ENCODE assay signal across 12 mouse cellular contexts in the genomic region with DNA sequence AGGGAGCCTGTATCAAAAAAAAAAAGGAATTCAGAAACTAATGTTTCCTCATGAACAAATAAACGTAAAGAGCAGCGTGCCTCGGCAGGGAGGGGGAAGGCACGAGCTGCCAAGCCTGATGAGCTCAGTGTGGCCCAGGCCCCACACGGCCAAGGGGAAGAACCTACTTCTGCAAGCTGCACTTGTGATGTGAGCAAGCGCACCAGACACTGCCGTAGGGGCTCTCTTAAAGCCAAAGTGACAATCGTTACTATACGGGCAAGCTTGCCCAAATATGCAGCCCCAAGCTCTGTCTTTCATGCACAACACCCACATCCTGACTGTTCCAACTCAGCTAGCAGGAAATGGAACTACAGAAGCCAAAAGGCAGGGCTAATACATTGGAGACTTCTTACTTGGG. TPM values are rescaled to one million over a fixed set of nuclear protein-coding genes. Genes with fewer than 3 reads are reported as not detected.
DNase-seq lines count a peak whose midpoint lies in the region; ATAC-seq and TF ChIP-seq lines count a peak whose summit lies in the region.
"Had no signal": no experiment of that assay in that cellular context is flagged by ENCODE, and none has a peak within 500 bp of the region (broad histone marks: within the 10 kb centered on the region; RNA-seq: fewer than 3 reads in every experiment).

No protein-coding gene starts in this region.

- H3K9me3 ChIP-seq in heart, embryonic 11.5 days (replicated peaks; ENCODE audit: control insufficient read depth, low read length): no peaks in the 10 kb centered on the region
- no peaks in the 10 kb centered on the region for H3K9me3 ChIP-seq in midbrain, postnatal 0 days (ENCODE audit: low read length)
- no peaks in the 10 kb centered on the region for H3K9me3 ChIP-seq in midbrain, embryonic 13.5 days
- H3K9me3 ChIP-seq: embryonic facial prominence, embryonic 13.5 days; G1E had no signal

- H3K9ac ChIP-seq in heart, embryonic 11.5 days (ENCODE audit: low read depth, low read length): no peak overlapping the region; the same call in 1 of the 2 replicates
- H3K9ac ChIP-seq in midbrain, postnatal 0 days (replicated peaks; ENCODE audit: low read length, poor library complexity, severe bottlenecking): no peak overlapping the region
- no peak overlapping the region for H3K9ac ChIP-seq in midbrain, embryonic 13.5 days (replicated peaks)
- H3K9ac ChIP-seq: embryonic facial prominence, embryonic 13.5 days had no signal

- 0 out of 2 replicates have a peak, but pooled peaks cover 4% of the 10 kb centered on the region for H3K36me3 ChIP-seq in heart, embryonic 11.5 days (ENCODE audit: control insufficient read depth, insufficient read depth, low read length)
- 0 out of 2 replicates have a peak, but pooled peaks cover 3% of the 10 kb centered on the region for H3K36me3 ChIP-seq in midbrain, postnatal 0 days (ENCODE audit: insufficient read depth, low read length)
- peaks cover 10% of the 10 kb centered on the region for H3K36me3 ChIP-seq in midbrain, embryonic 13.5 days

- no peak for TF ChIP-seq CTCF in midbrain, postnatal 0 days (IDR thresholded peaks at IDR 0.05)

- no peak overlapping the region for H3K27ac ChIP-seq in heart, embryonic 11.5 days (ENCODE audit: low read depth, low read length)
- H3K27ac ChIP-seq in midbrain, postnatal 0 days (ENCODE audit: low read depth, low read length): no peak overlapping the region
- no peak overlapping the region for H3K27ac ChIP-seq in midbrain, embryonic 13.5 days
- H3K27ac ChIP-seq: embryonic facial prominence, embryonic 13.5 days had no signal

- 72% methylated on average over 9 of the region's 9 CpGs for WGBS in heart, embryonic 11.5 days (ENCODE audit: insufficient replicate concordance)
- WGBS in midbrain, postnatal 0 days: 83% methylated on average over 9 of the region's 9 CpGs
- 86% methylated on average over 9 of the region's 9 CpGs for WGBS in midbrain, embryonic 13.5 days

- peaks cover 1% of the 10 kb centered on the region for H3K4me1 ChIP-seq in heart, embryonic 11.5 days (ENCODE audit: control insufficient read depth, insufficient read depth, low read length)
- H3K4me1 ChIP-seq in midbrain, postnatal 0 days (ENCODE audit: insufficient read depth, low read length): no peaks in the 10 kb centered on the region
- H3K4me1 ChIP-seq in midbrain, embryonic 13.5 days (replicated peaks): no peaks in the 10 kb centered on the region

- no peaks in the 10 kb centered on the region for H3K27me3 ChIP-seq in heart, embryonic 11.5 days (ENCODE audit: control insufficient read depth, insufficient read depth, low read length)
- H3K27me3 ChIP-seq in midbrain, postnatal 0 days (ENCODE audit: insufficient read depth, low read length): no peaks in the 10 kb centered on the region
- H3K27me3 ChIP-seq in midbrain, embryonic 13.5 days: no peaks in the 10 kb centered on the region
- H3K27me3 ChIP-seq: embryonic facial prominence, embryonic 13.5 days had no signal

- peak; percentile 3 for DNase-seq in heart, adult 8-10 months (ENCODE audit: low spot score)
- DNase-seq in fat pad, adult 2 months (ENCODE audit: extremely low read depth, low read depth, low spot score): peak; percentile 96
- peak; percentile 46 to 68 for DNase-seq in lung, postnatal 4 days
- DNase-seq in thymus, postnatal 25 days: peak; percentile 77
- no peak for DNase-seq in midbrain, postnatal 0 days (ENCODE audit: low spot score)
- DNase-seq in gastrocnemius, postnatal 4 days (ENCODE audit: low spot score in 2 of 2): no peak
- DNase-seq: gastrocnemius, postnatal 36 days; kidney, postnatal 10 days had no signal

- H3K4me2 ChIP-seq in heart, embryonic 11.5 days: no peak overlapping the region
- no peak overlapping the region for H3K4me2 ChIP-seq in midbrain, postnatal 0 days (ENCODE audit: low read depth, low read length, poor library complexity, severe bottlenecking)
- no peak overlapping the region for H3K4me2 ChIP-seq in midbrain, embryonic 13.5 days (replicated peaks)
- H3K4me2 ChIP-seq: embryonic facial prominence, embryonic 13.5 days had no signal

- H3K4me3 ChIP-seq in heart, embryonic 11.5 days (ENCODE audit: low read depth, low read length): no peak overlapping the region
- no peak overlapping the region for H3K4me3 ChIP-seq in midbrain, postnatal 0 days (ENCODE audit: low read depth, low read length)
- no peak overlapping the region for H3K4me3 ChIP-seq in midbrain, embryonic 13.5 days (replicated peaks)
- H3K4me3 ChIP-seq: embryonic facial prominence, embryonic 13.5 days had no signal

- ATAC-seq in heart, embryonic 11.5 days (replicated peaks; ENCODE audit: insufficient number of reproducible peaks, low FRiP score, low TSS enrichment): no peak
- ATAC-seq in midbrain, postnatal 0 days (ENCODE audit: low FRiP score): no peak
- ATAC-seq in midbrain, embryonic 13.5 days: no peak

RNA-seq across cellular contexts. Expression of gene Ift80, which starts 23.5 kb away (rescaled TPM):
- 1 to 10 TPM; 3.9 to 8.2 (median 5.2) TPM for total RNA-seq in heart, adult 8-10 months (2022)
- polyA plus RNA-seq in heart, embryonic 11.5 days (2014; fragmentation: Nextera tagmentation; extraction: Ambion mirVana): 8.3 and 9.5 TPM in 2 replicates
- 9.0 and 10.4 TPM in 2 replicates for total RNA-seq in midbrain, postnatal 0 days (2014; rRNA removed)
- 3.7 and 3.8 TPM in 2 replicates for polyA plus RNA-seq in midbrain, postnatal 0 days (2015; fragmentation: Nextera tagmentation; extraction: Ambion mirVana)
- 10.0 and 11.4 TPM in 2 replicates for polyA plus RNA-seq in midbrain, embryonic 13.5 days (2015; fragmentation: Nextera tagmentation; extraction: Ambion mirVana)
- 10 to 100 TPM; 11.6 to 12.9 TPM for total RNA-seq in gastrocnemius, postnatal 4 days (2021)

RNA-seq across cellular contexts. Expression of gene Smc4, which starts 23.6 kb away (rescaled TPM):
- total RNA-seq in heart, adult 8-10 months (2022): 10 to 100 TPM; 10.0 to 12.2 (median 11.4) TPM
- polyA plus RNA-seq in heart, embryonic 11.5 days (2014; fragmentation: Nextera tagmentation; extraction: Ambion mirVana): 165 and 180 TPM in 2 replicates
- total RNA-seq in midbrain, postnatal 0 days (2014; rRNA removed): 7.4 and 16.5 TPM in 2 replicates
- 14.4 and 18.1 TPM in 2 replicates for polyA plus RNA-seq in midbrain, postnatal 0 days (2015; fragmentation: Nextera tagmentation; extraction: Ambion mirVana)
- polyA plus RNA-seq in midbrain, embryonic 13.5 days (2015; fragmentation: Nextera tagmentation; extraction: Ambion mirVana): 91.4 and 94.1 TPM in 2 replicates
- total RNA-seq in gastrocnemius, postnatal 4 days (2021): 10 to 100 TPM; 47.6 to 49.5 TPM

Comparison
In these comparisons a context has a peak if more than half of its experiments do, and no peak if none do; other contexts are left out.
1. DNase-seq: peak in heart, adult 8-10 months (single experiment), fat pad, adult 2 months (single experiment), lung, postnatal 4 days (2 of 2) and thymus, postnatal 25 days (single experiment); none in midbrain, postnatal 0 days (single experiment) and gastrocnemius, postnatal 4 days (0 of 2).